Mouse (Mus musculus) heart, postnatal 4 days (tissue): ENCODE data around the gene Ppp3ca. TPM values are rescaled to one million over a fixed set of nuclear protein-coding genes. Genes with fewer than 3 reads are reported as not detected.
"Not testable (repeated sequence)": the region's sequence is repeated elsewhere in the genome, so short reads cannot be mapped to it uniquely, and the experiment has no call there.

Source experiments
- DNase-seq: peaks from one replicate; pipeline ENCODE4 v3.0.0; 2021
- total RNA-seq, 2 experiments: library from RNA; stranded (reverse); gene quantifications; 2 replicates each; pipeline ENCODE4 v1.2.3; 2021

Ppp3ca gene
- total RNA-seq, 2 experiments from 2014 or later = 56.4 to 62.2 TPM

DNA sequence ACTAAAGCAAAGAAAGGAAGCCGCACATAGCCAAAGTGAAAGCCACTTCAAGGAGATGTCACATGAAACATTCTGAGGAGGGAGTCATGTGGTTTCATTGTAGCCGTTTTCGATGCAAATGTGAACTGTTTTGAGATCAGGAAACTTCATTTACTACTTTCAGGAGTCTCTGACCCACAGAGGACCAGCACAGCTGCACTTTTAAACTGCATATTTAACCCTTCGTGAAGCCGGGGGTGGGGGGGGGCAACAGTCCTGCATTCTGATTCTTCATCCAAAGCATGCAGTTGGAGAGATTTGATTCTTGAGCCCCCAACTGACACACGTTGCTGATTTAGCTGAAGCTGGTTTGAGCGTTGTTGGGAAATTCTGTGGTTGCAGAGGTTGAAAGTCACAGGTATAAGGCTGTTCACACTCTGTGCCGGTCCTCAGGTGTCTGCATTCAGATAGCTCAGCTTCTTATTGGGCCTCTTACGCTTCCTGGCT, 18.2 kb downstream of the Ppp3ca start:
- DNase-seq = no peak

DNA sequence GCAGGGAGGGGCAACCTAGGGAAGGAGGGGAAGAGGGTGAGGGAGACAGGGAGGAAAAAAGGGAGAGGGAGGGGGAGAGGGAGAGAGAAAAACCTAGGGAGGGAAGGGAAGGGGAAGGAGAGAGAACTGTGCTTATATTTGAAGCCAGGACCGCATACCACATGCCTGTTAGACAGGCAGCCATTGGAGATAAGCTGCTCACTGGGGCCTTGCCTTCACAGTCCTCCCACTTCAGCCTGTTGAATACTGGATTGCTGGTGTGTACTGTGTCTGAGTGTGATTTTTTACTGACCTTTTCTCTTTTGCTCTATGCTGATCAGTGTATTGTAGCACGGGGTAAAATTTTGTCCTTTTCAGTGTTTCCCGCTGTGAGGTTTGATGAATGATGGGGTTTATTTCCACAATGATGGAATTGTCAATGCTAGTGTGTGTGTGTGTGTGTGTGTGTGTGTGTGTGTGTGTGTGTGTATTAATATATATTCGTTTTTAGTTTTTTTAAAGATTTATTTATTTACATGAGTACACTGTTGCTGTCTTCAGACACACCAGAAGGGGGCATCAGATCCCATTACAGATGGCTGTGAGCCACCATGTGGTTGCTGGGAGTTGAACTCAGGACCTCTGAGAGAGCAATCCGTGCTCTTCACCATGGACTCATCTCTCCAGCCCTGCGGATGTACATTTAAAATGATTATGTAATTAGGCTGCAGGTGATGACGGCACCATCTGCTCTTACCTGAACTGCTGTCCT, 20.0 kb downstream of the Ppp3ca start:
- no peak for DNase-seq

GRCm38 (mm10) chr3:136691984-136692383, 22.1 kb downstream of the Ppp3ca start:
- no peak for DNase-seq

DNA sequence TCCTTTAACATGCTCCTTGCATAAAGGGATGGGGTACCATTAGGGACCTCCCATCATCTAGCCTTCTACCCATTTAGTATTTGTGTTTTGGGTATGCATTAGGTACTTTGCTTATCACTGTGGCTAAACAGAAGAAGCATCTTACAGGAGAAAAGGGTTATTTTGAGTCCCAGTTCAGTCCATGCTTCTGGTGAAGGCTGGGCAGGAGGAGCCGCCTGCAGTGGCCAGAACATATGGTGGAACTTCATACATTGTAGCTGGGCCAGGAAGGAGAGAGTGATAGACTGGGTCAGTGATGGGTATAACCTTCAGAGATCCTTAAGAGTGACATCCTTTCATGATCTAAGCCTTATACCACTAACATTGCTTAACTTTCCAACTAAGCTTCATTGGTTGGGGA, 23.6 kb downstream of the Ppp3ca start:
- DNase-seq = no peak

DNA sequence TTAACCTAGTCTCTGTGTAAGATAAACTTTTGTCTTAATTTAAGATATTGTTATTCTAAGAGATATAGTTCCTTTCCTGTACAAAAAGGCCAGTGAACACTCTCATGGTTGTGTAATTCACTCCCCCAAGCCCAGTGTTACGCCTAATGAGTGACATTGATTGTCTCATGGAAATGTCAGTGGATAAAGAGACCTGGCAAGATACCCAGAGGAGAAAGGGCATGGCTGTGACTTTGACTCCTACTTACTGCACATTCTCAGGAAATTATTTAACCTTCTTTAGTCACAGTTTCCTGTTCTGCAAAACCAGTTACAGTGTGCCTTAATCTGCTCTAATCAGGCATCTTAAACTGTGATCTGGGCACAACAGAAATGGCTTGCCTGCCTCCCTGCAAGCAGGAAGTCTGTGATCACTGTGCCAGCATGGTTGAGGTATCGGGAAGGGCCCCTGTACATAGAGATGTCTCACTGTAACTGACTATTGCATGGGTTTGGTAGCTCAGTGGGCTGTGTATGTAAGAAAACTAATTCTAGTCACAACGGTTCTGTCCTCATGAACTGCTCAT, 27.8 kb downstream of the Ppp3ca start:
- DNase-seq = no peak

GRCm38 (mm10) chr3:136699711-136700110, 29.8 kb downstream of the Ppp3ca start:
- DNase-seq = not testable (repeated sequence)

DNA sequence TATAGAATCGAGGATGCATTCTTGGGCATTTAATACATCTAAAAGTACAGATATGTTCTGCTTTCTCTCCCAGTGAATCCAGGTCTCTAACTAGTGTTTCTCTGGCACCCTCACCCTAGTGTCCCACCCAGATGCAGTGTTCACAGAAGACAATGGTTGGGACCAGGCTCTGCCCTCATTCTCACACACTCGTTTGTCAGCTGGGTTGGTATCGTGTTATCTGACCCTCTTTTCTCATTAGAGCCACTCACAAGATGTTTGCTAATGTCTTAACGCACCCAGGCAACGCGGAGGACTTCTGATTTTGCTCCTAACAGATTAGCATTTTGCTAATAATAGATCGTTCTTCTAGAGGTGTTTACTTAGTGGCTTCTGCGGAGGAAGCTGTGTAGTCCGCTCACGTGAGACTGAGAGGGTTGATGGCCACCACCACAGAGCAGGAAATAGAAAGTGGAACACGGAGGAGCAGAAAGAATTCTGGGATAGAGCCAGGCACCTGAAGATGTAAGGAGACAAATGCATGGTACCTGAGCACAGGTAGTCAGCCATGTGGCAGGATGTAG, 30.6 kb downstream of the Ppp3ca start:
- DNase-seq = no peak

- no peak for DNase-seq
Observed at GRCm38 (mm10) chr3:136702861-136703260, 32.9 kb downstream of the Ppp3ca start.

DNA sequence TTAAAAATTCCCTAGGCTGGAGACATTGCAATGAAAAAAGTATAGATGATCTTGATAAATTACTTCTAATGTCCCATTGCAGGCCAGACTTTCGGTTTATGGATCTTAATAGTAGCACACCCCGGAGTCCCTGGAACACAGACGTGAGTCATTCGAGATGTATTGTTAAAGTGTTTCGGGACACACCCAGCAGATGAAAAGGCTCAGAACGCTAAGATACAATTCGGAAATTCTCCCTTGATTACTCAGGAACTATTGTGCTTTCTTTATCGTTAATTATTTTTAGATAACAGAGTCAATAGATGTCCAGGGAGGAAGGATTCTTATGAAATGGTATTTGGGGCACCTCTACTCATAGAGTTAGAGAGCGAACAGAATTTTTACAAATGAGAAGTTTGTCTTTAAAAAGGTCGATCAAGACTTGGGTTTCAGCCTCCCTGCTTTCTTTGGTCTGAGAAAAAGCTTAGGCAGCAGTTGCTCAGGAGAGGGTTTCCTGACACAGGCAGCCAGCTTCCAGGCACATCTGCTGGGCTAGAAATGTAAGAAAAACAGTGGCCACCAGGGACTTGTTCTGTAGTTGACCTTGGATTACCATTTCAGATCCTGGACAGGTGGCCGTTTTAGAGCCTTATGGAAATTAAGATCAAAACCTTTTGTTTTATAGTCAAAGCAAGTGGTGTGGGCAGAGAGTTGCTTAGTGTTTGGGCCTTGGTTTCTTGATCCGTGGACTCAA, 34.8 kb downstream of the Ppp3ca start:
- DNase-seq = no peak

DNA sequence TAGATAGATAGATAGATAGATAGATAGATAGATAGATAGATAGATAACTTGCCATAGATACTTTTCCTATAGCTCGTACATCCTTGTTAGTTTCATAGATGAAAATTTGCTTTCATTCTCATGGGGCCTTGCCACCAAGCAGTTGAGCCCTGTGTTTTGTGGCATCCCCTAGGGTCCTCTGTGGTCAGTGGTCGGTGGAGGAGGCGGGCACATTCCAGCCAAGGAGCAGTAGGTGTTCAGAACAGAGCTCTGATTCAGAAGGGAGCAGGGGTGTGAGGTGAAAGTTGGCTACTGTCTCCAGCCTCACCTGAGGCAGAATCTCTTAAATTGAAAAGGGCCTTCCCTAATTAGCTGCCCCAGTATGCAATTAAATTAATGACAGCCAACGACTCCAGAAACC, 36.1 kb downstream of the Ppp3ca start:
- no peak for DNase-seq

GRCm38 (mm10) chr3:136706771-136707170, 36.8 kb downstream of the Ppp3ca start:
- no peak for DNase-seq

DNA sequence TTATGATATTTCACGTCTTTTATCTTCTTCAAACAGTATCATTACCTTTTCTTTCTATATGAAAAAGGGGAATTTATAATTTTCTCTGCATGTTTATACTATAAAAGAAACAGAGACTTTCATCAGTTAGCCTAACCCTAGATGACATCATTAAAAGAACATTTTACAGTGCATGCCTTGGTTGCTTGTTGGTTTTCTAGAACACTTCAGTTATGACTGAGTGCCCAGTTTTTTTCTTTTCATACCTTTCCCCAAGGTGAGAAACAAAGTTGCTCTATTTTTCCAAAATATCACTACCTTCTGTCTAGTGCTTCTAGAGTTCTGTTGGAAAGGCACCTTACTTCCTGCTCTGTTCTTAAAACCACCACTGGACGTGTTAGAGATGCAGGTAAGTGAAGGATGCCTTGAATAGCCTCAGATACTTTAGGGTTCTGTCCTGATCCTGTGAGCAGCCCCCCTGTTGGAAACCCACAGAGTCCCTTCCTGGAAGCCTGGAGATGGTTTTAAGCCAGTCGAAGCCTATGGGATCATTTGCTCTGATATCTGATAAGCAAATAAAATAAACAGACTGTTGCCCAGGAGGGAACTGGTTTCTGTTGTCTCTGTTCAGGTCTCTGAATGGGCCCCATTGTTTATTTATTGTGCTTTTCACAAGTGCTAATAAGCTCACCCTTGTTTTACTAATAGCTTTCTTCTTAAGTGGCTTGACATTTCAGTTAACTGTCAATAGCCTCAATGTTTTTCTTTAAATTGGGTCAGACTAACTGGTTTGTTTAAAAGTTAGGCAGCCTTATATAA, 37.5 kb downstream of the Ppp3ca start:
- no peak for DNase-seq

GRCm38 (mm10) chr3:136708230-136708629, 38.3 kb downstream of the Ppp3ca start:
- DNase-seq = no peak

DNA sequence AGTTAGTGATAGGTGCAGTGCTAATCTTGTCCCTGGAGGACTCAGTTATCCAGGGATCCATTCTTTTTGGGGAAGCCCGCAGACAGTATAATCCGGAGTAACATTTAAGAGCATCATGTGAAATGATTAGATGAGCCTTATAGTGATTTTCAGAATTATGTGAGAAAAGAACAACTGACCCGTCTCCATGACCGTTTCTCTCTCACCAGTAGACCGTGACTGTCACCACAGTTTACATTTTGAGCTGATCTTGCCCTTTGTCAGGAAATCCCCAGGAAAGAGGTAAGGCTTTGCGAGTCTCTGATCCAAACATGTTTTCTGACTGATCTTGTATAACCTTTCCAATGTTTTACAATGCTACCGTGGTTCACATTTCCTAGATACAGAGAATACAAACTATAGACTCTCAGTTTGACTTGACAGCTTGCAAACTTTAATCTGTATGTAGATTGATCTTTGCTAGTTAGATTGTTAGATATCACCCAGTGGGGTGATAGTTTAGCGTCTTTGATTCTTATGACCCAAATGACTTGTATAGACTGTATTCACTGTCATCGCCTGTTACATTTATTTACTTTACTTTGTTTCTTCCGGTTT, 40.5 kb downstream of the Ppp3ca start:
- DNase-seq = no peak

DNA sequence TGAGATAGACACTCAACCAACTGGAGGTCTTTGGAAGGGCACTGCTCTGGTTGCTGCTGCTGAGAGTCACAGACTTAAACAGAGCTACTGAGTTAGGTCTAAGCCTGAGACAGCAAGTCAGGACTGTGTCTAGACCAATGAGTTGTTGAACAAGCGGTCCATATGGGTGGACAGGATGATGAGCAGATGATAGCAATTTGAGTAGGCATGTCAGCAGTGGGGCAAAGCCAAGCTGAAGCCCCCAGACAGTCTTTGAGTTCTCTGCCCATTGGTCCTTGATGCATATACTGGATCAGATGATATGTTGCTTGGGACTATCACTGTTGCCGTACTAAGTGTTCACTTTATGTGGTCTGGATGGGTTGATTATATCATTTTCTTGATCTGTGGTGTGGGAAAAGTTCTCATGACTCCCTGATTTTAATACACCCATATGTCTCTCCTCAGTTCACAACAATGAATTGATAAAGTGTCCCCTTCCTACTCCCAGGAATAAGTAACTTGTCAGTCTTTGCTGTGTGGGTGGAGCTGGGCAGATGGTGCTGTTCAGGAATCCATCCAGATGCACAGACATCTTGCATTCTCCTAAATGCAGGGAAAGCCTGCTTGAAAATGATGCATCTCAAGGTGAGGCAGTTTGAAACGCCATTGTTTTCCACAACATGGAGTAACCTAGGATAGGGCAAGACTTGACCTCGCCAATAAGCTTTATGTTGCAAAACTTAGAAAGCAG, 44.5 kb downstream of the Ppp3ca start:
- no peak for DNase-seq

- no peak for DNase-seq
Observed at GRCm38 (mm10) chr3:136716247-136716646, 46.3 kb downstream of the Ppp3ca start.

DNA sequence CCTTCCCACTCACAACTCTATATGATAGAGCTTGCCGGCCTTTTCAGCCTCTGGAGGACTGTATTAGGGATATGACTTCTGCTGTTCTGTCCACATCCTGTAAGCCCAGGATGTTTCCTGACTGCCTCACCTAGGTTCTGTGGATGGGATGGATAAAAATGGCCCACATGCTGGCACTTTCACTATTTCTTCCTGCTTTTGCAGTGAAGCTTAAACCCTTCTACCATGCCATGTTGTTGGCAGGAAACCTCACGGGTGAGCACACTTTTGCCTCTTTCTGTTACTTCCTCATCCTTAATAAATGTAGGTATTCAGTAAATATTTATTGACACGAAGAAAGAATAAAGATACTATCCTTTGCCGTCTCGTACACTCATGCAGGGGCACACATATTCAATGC, 48.5 kb downstream of the Ppp3ca start:
- no peak for DNase-seq

- no peak for DNase-seq
Observed at GRCm38 (mm10) chr3:136721241-136721640, 51.3 kb downstream of the Ppp3ca start.

GRCm38 (mm10) chr3:136721804-136722427, 52.0 kb downstream of the Ppp3ca start:
- no peak for DNase-seq

GRCm38 (mm10) chr3:136722493-136722892, 52.6 kb downstream of the Ppp3ca start:
- DNase-seq = no peak
